ENCODE assay signal across 31 mouse cellular contexts in genomic region chr1:151147801-151148200, GRCm38 (mm10). TPM values are rescaled to one million over a fixed set of nuclear protein-coding genes. Genes with fewer than 3 reads are reported as not detected.
DNase-seq lines count a peak whose midpoint lies in the region; ATAC-seq and TF ChIP-seq lines count a peak whose summit lies in the region.
"Had no signal": no experiment of that assay in that cellular context is flagged by ENCODE, and none has a peak within 500 bp of the region (broad histone marks: within the 10 kb centered on the region; RNA-seq: fewer than 3 reads in every experiment).

No protein-coding gene starts in this region.

- H3K4me1 ChIP-seq in intestine, postnatal 0 days (replicated peaks; ENCODE audit: control insufficient read depth, insufficient read depth, low read length) = 0 out of 2 replicates have a peak, but pooled peaks cover 3% of the 10 kb centered on the region
- H3K4me1 ChIP-seq in intestine, embryonic 16.5 days (ENCODE audit: control insufficient read depth, insufficient read depth, low read length) = no peaks in the 10 kb centered on the region
- no peaks in the 10 kb centered on the region for H3K4me1 ChIP-seq in kidney, embryonic 16.5 days (ENCODE audit: insufficient read depth, low read length)
- no peaks in the 10 kb centered on the region for H3K4me1 ChIP-seq in kidney, embryonic 14.5 days (ENCODE audit: control insufficient read depth, insufficient read depth, low read length)
- H3K4me1 ChIP-seq: embryonic facial prominence, embryonic 10.5 days; forebrain, embryonic 12.5 days; forebrain, embryonic 15.5 days; hindbrain, embryonic 10.5 days; hindbrain, embryonic 13.5 days had no signal

- no peaks in the 10 kb centered on the region for H3K27me3 ChIP-seq in intestine, postnatal 0 days (replicated peaks; ENCODE audit: control insufficient read depth, insufficient read depth, low read length)
- H3K27me3 ChIP-seq in intestine, embryonic 16.5 days (replicated peaks; ENCODE audit: control insufficient read depth, insufficient read depth, low read length) = no peaks in the 10 kb centered on the region
- no peaks in the 10 kb centered on the region for H3K27me3 ChIP-seq in kidney, embryonic 16.5 days (ENCODE audit: insufficient read depth, low read length)
- no peaks in the 10 kb centered on the region for H3K27me3 ChIP-seq in kidney, embryonic 14.5 days (ENCODE audit: control insufficient read depth, insufficient read depth, low read length)
- H3K27me3 ChIP-seq: embryonic facial prominence, embryonic 13.5 days; forebrain, embryonic 12.5 days; forebrain, embryonic 15.5 days; heart, embryonic 12.5 days; heart, embryonic 15.5 days; hindbrain, embryonic 13.5 days had no signal

- H3K9me3 ChIP-seq in intestine, postnatal 0 days (ENCODE audit: control insufficient read depth) = no peaks in the 10 kb centered on the region
- no peaks in the 10 kb centered on the region for H3K9me3 ChIP-seq in intestine, embryonic 16.5 days (ENCODE audit: control insufficient read depth, low read length)
- H3K9me3 ChIP-seq in kidney, embryonic 16.5 days (ENCODE audit: low read length) = no peaks in the 10 kb centered on the region
- H3K9me3 ChIP-seq in kidney, embryonic 14.5 days (ENCODE audit: control insufficient read depth, low read length) = no peaks in the 10 kb centered on the region
- H3K9me3 ChIP-seq: embryonic facial prominence, embryonic 10.5 days; embryonic facial prominence, embryonic 13.5 days; forebrain, embryonic 12.5 days; forebrain, embryonic 15.5 days; heart, embryonic 15.5 days; hindbrain, embryonic 10.5 days; hindbrain, embryonic 13.5 days had no signal

- H3K27ac ChIP-seq in intestine, postnatal 0 days (ENCODE audit: low read depth, low read length) = no peak overlapping the region
- H3K27ac ChIP-seq in intestine, embryonic 16.5 days (ENCODE audit: low read length) = no peak overlapping the region
- H3K27ac ChIP-seq in kidney, embryonic 16.5 days (ENCODE audit: low read length) = no peak overlapping the region
- no peak overlapping the region for H3K27ac ChIP-seq in kidney, embryonic 14.5 days (ENCODE audit: low read depth, low read length)
- H3K27ac ChIP-seq: embryonic facial prominence, embryonic 10.5 days; embryonic facial prominence, embryonic 13.5 days; forebrain, embryonic 12.5 days; forebrain, embryonic 15.5 days; heart, embryonic 15.5 days; hindbrain, embryonic 10.5 days; hindbrain, embryonic 13.5 days; hindbrain, postnatal 0 days had no signal

- no peak overlapping the region for H3K4me2 ChIP-seq in intestine, postnatal 0 days (replicated peaks; ENCODE audit: low read depth)
- no peak overlapping the region for H3K4me2 ChIP-seq in intestine, embryonic 16.5 days (ENCODE audit: low read depth, low read length)
- no peak overlapping the region for H3K4me2 ChIP-seq in kidney, embryonic 16.5 days (replicated peaks; ENCODE audit: low read depth, low read length)
- no peak overlapping the region for H3K4me2 ChIP-seq in kidney, embryonic 14.5 days (replicated peaks; ENCODE audit: low read depth, low read length)
- H3K4me2 ChIP-seq: embryonic facial prominence, embryonic 13.5 days; forebrain, embryonic 12.5 days; forebrain, embryonic 15.5 days; heart, embryonic 12.5 days; heart, embryonic 15.5 days; hindbrain, embryonic 13.5 days had no signal

- no peak overlapping the region for H3K4me3 ChIP-seq in intestine, postnatal 0 days (ENCODE audit: low read depth, low read length)
- no peak overlapping the region for H3K4me3 ChIP-seq in intestine, embryonic 16.5 days (ENCODE audit: low read length)
- H3K4me3 ChIP-seq in kidney, embryonic 16.5 days (ENCODE audit: low read length) = no peak overlapping the region
- no peak overlapping the region for H3K4me3 ChIP-seq in kidney, embryonic 14.5 days (ENCODE audit: low read length)
- H3K4me3 ChIP-seq: embryonic facial prominence, embryonic 10.5 days; embryonic facial prominence, embryonic 13.5 days; erythroblast, embryonic 14.5 days; forebrain, embryonic 12.5 days; forebrain, embryonic 15.5 days; heart, embryonic 12.5 days; heart, embryonic 15.5 days; hindbrain, embryonic 10.5 days; hindbrain, embryonic 13.5 days had no signal

- ATAC-seq in intestine, postnatal 0 days = peak; percentile 26
- no peak for ATAC-seq in intestine, embryonic 16.5 days
- ATAC-seq in kidney, embryonic 16.5 days (ENCODE audit: low FRiP score, low TSS enrichment) = no peak; the same call in 1 of the 2 replicates
- ATAC-seq in kidney, embryonic 14.5 days (ENCODE audit: low FRiP score, low TSS enrichment) = no peak
- ATAC-seq: activated CD4-positive, CD25-positive, alpha-beta regulatory T cell, adult 4 months; CD4-positive, CD25-positive, alpha-beta regulatory T cell, adult 4 months; forebrain, embryonic 15.5 days; hindbrain, postnatal 0 days had no signal

- peak; percentile 70 to 72 for DNase-seq in kidney, adult 8-10 months
- DNase-seq in kidney, postnatal 36 days = peak; percentile 65 to 77
- peak; percentile 9 for DNase-seq in Muller cell, postnatal 12 days (ENCODE audit: inconsistent ontology term)
- DNase-seq: adrenal gland, adult 8-10 months; adrenal gland, postnatal 25 days; cerebellum, adult 11-12 months; cerebellum, adult 8-10 months; cerebellum, postnatal 36 days; embryo, embryonic 11 days; gastrocnemius, postnatal 25 days; heart, postnatal 10 days; heart, postnatal 36 days had no signal

- no peak overlapping the region for H3K9ac ChIP-seq in intestine, postnatal 0 days (ENCODE audit: low read depth, low read length)
- H3K9ac ChIP-seq in intestine, embryonic 16.5 days (ENCODE audit: low read depth, low read length) = no peak overlapping the region
- no peak overlapping the region for H3K9ac ChIP-seq in kidney, embryonic 16.5 days (replicated peaks; ENCODE audit: low read length)
- no peak overlapping the region for H3K9ac ChIP-seq in kidney, embryonic 14.5 days (ENCODE audit: low read depth, low read length)
- H3K9ac ChIP-seq: embryonic facial prominence, embryonic 13.5 days; forebrain, embryonic 12.5 days; forebrain, embryonic 15.5 days; heart, embryonic 12.5 days; heart, embryonic 15.5 days; hindbrain, embryonic 13.5 days had no signal

- TF ChIP-seq CTCF in intestine, postnatal 0 days (IDR thresholded peaks at IDR 0.05; ENCODE audit: low read depth) = no peak

- H3K36me3 ChIP-seq in intestine, postnatal 0 days (ENCODE audit: control insufficient read depth, insufficient read depth) = no peaks in the 10 kb centered on the region
- H3K36me3 ChIP-seq in intestine, embryonic 16.5 days (ENCODE audit: control insufficient read depth, insufficient read depth, low read length) = no peaks in the 10 kb centered on the region
- H3K36me3 ChIP-seq in kidney, embryonic 16.5 days (ENCODE audit: insufficient read depth, low read length) = no peaks in the 10 kb centered on the region
- no peaks in the 10 kb centered on the region for H3K36me3 ChIP-seq in kidney, embryonic 14.5 days (ENCODE audit: control insufficient read depth, insufficient read depth, low read length)
- H3K36me3 ChIP-seq: embryonic facial prominence, embryonic 10.5 days; embryonic facial prominence, embryonic 13.5 days; forebrain, embryonic 12.5 days; forebrain, embryonic 15.5 days; heart, embryonic 12.5 days; heart, embryonic 15.5 days; hindbrain, embryonic 10.5 days; hindbrain, embryonic 13.5 days had no signal

RNA-seq across cellular contexts. Expression of gene Gm47985, which starts 34.5 kb away (rescaled TPM):
- polyA plus RNA-seq in intestine, postnatal 0 days (2015; fragmentation: Nextera tagmentation; extraction: Ambion mirVana) = 0.08 TPM in 1 of 2 replicates, not detected in the other
- polyA plus RNA-seq in intestine, embryonic 16.5 days (2015; fragmentation: Nextera tagmentation; extraction: Ambion mirVana) = 0.26 and 0.32 TPM in 2 replicates
- 0.25 and 0.48 TPM in 2 replicates for polyA plus RNA-seq in kidney, embryonic 16.5 days (2015; fragmentation: Nextera tagmentation; extraction: Ambion mirVana)
- 0.20 and 0.26 TPM in 2 replicates for polyA plus RNA-seq in kidney, embryonic 14.5 days (2014; fragmentation: Nextera tagmentation; extraction: Ambion mirVana)
- polyA plus RNA-seq: activated CD4-positive, CD25-positive, alpha-beta regulatory T cell, adult 4 months; brain, embryonic 14.5 days; CD4-positive, CD25-positive, alpha-beta regulatory T cell, adult 4 months; cortical plate, adult 2 months; embryonic facial prominence, embryonic 13.5 days; erythroblast, embryonic 14.5 days; forebrain, embryonic 15.5 days; hindbrain, postnatal 0 days had no signal

RNA-seq across cellular contexts. Expression of gene Gm8947, which starts 44.4 kb away (rescaled TPM):
- polyA plus RNA-seq in intestine, postnatal 0 days (2015; fragmentation: Nextera tagmentation; extraction: Ambion mirVana) = not detected in 2 replicates
- 0.17 TPM in 1 of 2 replicates, not detected in the other for polyA plus RNA-seq in intestine, embryonic 16.5 days (2015; fragmentation: Nextera tagmentation; extraction: Ambion mirVana)
- 0.86 and 0.91 TPM in 2 replicates for polyA plus RNA-seq in kidney, embryonic 16.5 days (2015; fragmentation: Nextera tagmentation; extraction: Ambion mirVana)
- 0.41 and 0.44 TPM in 2 replicates for polyA plus RNA-seq in kidney, embryonic 14.5 days (2014; fragmentation: Nextera tagmentation; extraction: Ambion mirVana)
- polyA plus RNA-seq: activated CD4-positive, CD25-positive, alpha-beta regulatory T cell, adult 4 months; brain, embryonic 14.5 days; CD4-positive, CD25-positive, alpha-beta regulatory T cell, adult 4 months; cortical plate, adult 2 months; embryonic facial prominence, embryonic 10.5 days; embryonic facial prominence, embryonic 13.5 days; erythroblast, embryonic 14.5 days; forebrain, embryonic 12.5 days; forebrain, embryonic 15.5 days; heart, embryonic 15.5 days; hindbrain, embryonic 13.5 days; hindbrain, postnatal 0 days had no signal

RNA-seq across cellular contexts. Expression of gene Gm47995, which starts 50.4 kb away (rescaled TPM):
- polyA plus RNA-seq in intestine, postnatal 0 days (2015; fragmentation: Nextera tagmentation; extraction: Ambion mirVana) = not detected in 2 replicates
- polyA plus RNA-seq in intestine, embryonic 16.5 days (2015; fragmentation: Nextera tagmentation; extraction: Ambion mirVana) = 0.23 TPM in 1 of 2 replicates, not detected in the other
- polyA plus RNA-seq in kidney, embryonic 16.5 days (2015; fragmentation: Nextera tagmentation; extraction: Ambion mirVana) = 0.50 TPM in 1 of 2 replicates, not detected in the other
- 0.34 TPM in 1 of 2 replicates, not detected in the other for polyA plus RNA-seq in kidney, embryonic 14.5 days (2014; fragmentation: Nextera tagmentation; extraction: Ambion mirVana)
- polyA plus RNA-seq: activated CD4-positive, CD25-positive, alpha-beta regulatory T cell, adult 4 months; brain, embryonic 14.5 days; CD4-positive, CD25-positive, alpha-beta regulatory T cell, adult 4 months; cortical plate, adult 2 months; embryonic facial prominence, embryonic 10.5 days; embryonic facial prominence, embryonic 13.5 days; erythroblast, embryonic 14.5 days; forebrain, embryonic 12.5 days; forebrain, embryonic 15.5 days; heart, embryonic 15.5 days; hindbrain, embryonic 13.5 days; hindbrain, postnatal 0 days had no signal

RNA-seq across cellular contexts. Expression of gene 3110040M04Rik, which starts 56.1 kb away (rescaled TPM):
- polyA plus RNA-seq in intestine, postnatal 0 days (2015; fragmentation: Nextera tagmentation; extraction: Ambion mirVana) = not detected in 2 replicates
- polyA plus RNA-seq in intestine, embryonic 16.5 days (2015; fragmentation: Nextera tagmentation; extraction: Ambion mirVana) = 0.16 TPM in 1 of 2 replicates, not detected in the other
- polyA plus RNA-seq in kidney, embryonic 16.5 days (2015; fragmentation: Nextera tagmentation; extraction: Ambion mirVana) = 1.4 and 1.9 TPM in 2 replicates
- 0.58 and 0.76 TPM in 2 replicates for polyA plus RNA-seq in kidney, embryonic 14.5 days (2014; fragmentation: Nextera tagmentation; extraction: Ambion mirVana)
- polyA plus RNA-seq: activated CD4-positive, CD25-positive, alpha-beta regulatory T cell, adult 4 months; brain, embryonic 14.5 days; C2C12; CD4-positive, CD25-positive, alpha-beta regulatory T cell, adult 4 months; cortical plate, adult 2 months; embryonic facial prominence, embryonic 10.5 days; embryonic facial prominence, embryonic 13.5 days; forebrain, embryonic 12.5 days; forebrain, embryonic 15.5 days; heart, embryonic 15.5 days; hindbrain, embryonic 10.5 days; hindbrain, embryonic 13.5 days; hindbrain, postnatal 0 days had no signal

Comparison
In these comparisons a context has a peak if more than half of its experiments do, and no peak if none do; other contexts are left out.
1. DNase-seq: peak in every context shown above with its lines; median percentile 71 in kidney, adult 8-10 months; 71 in kidney, postnatal 36 days; 9 in Muller cell, postnatal 12 days.